Mouse (Mus musculus): ENCODE data around the gene Supt3.

DNA sequence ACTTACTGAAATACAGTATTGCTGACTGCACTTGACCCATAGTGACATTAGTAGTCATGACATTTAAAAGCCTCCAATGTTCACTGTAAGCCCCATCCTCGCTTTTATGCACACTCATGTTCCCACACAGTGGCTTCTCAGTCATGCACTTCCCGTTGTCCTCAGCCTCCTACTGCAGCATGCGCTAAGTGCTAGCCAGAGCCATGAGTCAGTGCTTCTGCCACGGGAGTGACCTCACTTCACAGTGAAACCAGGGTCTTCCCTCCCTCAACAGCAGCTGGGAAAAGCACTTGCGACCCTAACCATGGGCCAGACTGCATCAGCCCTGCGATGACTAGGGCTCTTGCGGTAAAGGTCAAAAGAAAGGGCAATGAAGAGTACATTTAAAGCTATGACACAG, 256.7 kb downstream of the Supt3 start:
- TF ChIP-seq CTCF (IDR thresholded peaks at IDR 0.05; ENCODE audit: borderline replicate concordance, insufficient read depth, low read depth, low read length): no peak
- TF ChIP-seq POLR2A (IDR thresholded peaks at IDR 0.05; ENCODE audit: borderline replicate concordance, insufficient read depth, low read length): no peak

All from cerebellum, adult 2 months (tissue).